Mouse (Mus musculus) layer of hippocampus, adult 11-12 months (tissue): ENCODE results near the gene Rps6ka1.

Source experiments
- DNase-seq: peaks from one replicate; pipeline ENCODE4 v3.0.0; 2022; ENCODE audit warnings: low spot score

Gene Rps6ka1

GRCm38 (mm10) chr4:133897431-133897891, 9.9 kb upstream of the Rps6ka1 start:
- no peak for DNase-seq

GRCm38 (mm10) chr4:133896984-133897383, 9.4 kb upstream of the Rps6ka1 start:
- no peak for DNase-seq

GRCm38 (mm10) chr4:133896002-133896401, 8.4 kb upstream of the Rps6ka1 start:
- no peak for DNase-seq

GRCm38 (mm10) chr4:133887249-133887648, 348 bp downstream of the Rps6ka1 start:
- DNase-seq: no peak

GRCm38 (mm10) chr4:133885991-133886501, 1.6 kb downstream of the Rps6ka1 start:
- no peak for DNase-seq

- no peak for DNase-seq
Observed at GRCm38 (mm10) chr4:133885331-133885730, 2.3 kb downstream of the Rps6ka1 start.

GRCm38 (mm10) chr4:133884888-133885287, 2.7 kb downstream of the Rps6ka1 start:
- no peak for DNase-seq

- no peak for DNase-seq
Observed at GRCm38 (mm10) chr4:133884127-133884753, 3.4 kb downstream of the Rps6ka1 start.

GRCm38 (mm10) chr4:133881851-133882250, 5.7 kb downstream of the Rps6ka1 start:
- DNase-seq: no peak

GRCm38 (mm10) chr4:133881399-133881798, 6.2 kb downstream of the Rps6ka1 start:
- DNase-seq: no peak

GRCm38 (mm10) chr4:133879145-133879902, 8.3 kb downstream of the Rps6ka1 start:
- no peak for DNase-seq

GRCm38 (mm10) chr4:133877850-133878755, 9.5 kb downstream of the Rps6ka1 start:
- DNase-seq: no peak

GRCm38 (mm10) chr4:133874865-133875517, 12.6 kb downstream of the Rps6ka1 start:
- DNase-seq: no peak

- no peak for DNase-seq
Observed at GRCm38 (mm10) chr4:133873926-133874864, 13.4 kb downstream of the Rps6ka1 start.

- no peak for DNase-seq
Observed at GRCm38 (mm10) chr4:133873431-133873851, 14.2 kb downstream of the Rps6ka1 start.

GRCm38 (mm10) chr4:133872812-133873300, 14.7 kb downstream of the Rps6ka1 start:
- DNase-seq: peak; percentile 56

GRCm38 (mm10) chr4:133872222-133872811, 15.3 kb downstream of the Rps6ka1 start:
- DNase-seq: no peak

GRCm38 (mm10) chr4:133865231-133865630, 22.4 kb downstream of the Rps6ka1 start:
- no peak for DNase-seq

- peak; percentile 64 for DNase-seq
Observed at GRCm38 (mm10) chr4:133864380-133864981, 23.1 kb downstream of the Rps6ka1 start.
